8 mouse cellular contexts compared by ENCODE assay signal in genomic region chr6:71908481-71909381, GRCm38 (mm10). TPM values are rescaled to one million over a fixed set of nuclear protein-coding genes. Genes with fewer than 3 reads are reported as not detected.
DNase-seq lines count a peak whose midpoint lies in the region; ATAC-seq and TF ChIP-seq lines count a peak whose summit lies in the region.

Gene Ptcd3, minus strand, starts transcription at chr6:71908750.
Gene Polr1a, plus strand, starts transcription at chr6:71909053.

- H3K4me1 ChIP-seq in E14TG2a.4 (replicated peaks; ENCODE audit: low read depth, low read length), result peaks cover 60% of the 10 kb centered on the region
- peaks cover 17% of the 10 kb centered on the region for H3K4me1 ChIP-seq in forebrain, embryonic 12.5 days
- H3K4me1 ChIP-seq in heart, postnatal 0 days (ENCODE audit: control insufficient read depth, insufficient read depth), result peaks cover 27% of the 10 kb centered on the region
- peaks cover 25% of the 10 kb centered on the region for H3K4me1 ChIP-seq in liver, embryonic 16.5 days (ENCODE audit: control insufficient read depth, low read depth, low read length)
- peaks cover 27% of the 10 kb centered on the region for H3K4me1 ChIP-seq in neural tube, embryonic 13.5 days (replicated peaks)
- peaks cover 5% of the 10 kb centered on the region for H3K4me1 ChIP-seq in testis, adult 2 months (ENCODE audit: control insufficient read depth, insufficient read depth, low read length)

- peak; percentile 91 for DNase-seq in c-Kit-positive CD71-positive TER-119-positive erythroid progenitor cells, embryonic 14.5 days (ENCODE audit: low spot score)
- peak; percentile 95 for DNase-seq in heart, postnatal 0 days (ENCODE audit: low spot score)
- peak; percentile 96 to 97 for DNase-seq in kidney, postnatal 4 days

- peaks cover 68% of the 10 kb centered on the region for H3K36me3 ChIP-seq in E14TG2a.4 (ENCODE audit: insufficient read depth, low read length)
- H3K36me3 ChIP-seq in forebrain, embryonic 12.5 days (replicated peaks), result peaks cover 23% of the 10 kb centered on the region
- H3K36me3 ChIP-seq in heart, postnatal 0 days (replicated peaks; ENCODE audit: control insufficient read depth, insufficient read depth, low read length), result peaks cover 24% of the 10 kb centered on the region
- H3K36me3 ChIP-seq in liver, embryonic 16.5 days (ENCODE audit: control insufficient read depth, insufficient read depth), result peaks cover 2% of the 10 kb centered on the region; the same call in 1 of the 2 replicates
- peaks cover 32% of the 10 kb centered on the region for H3K36me3 ChIP-seq in neural tube, embryonic 13.5 days
- no peaks in the 10 kb centered on the region; the same call in 1 of the 2 replicates for H3K36me3 ChIP-seq in testis, adult 2 months (ENCODE audit: control insufficient read depth, insufficient read depth, low read length)

- peak within 1 kb of the TSS; percentile 93 for H3K4me3 ChIP-seq in E14TG2a.4 (replicated peaks; ENCODE audit: low read length)
- H3K4me3 ChIP-seq in forebrain, embryonic 12.5 days (replicated peaks), result peak within 1 kb of the TSS; percentile 78
- H3K4me3 ChIP-seq in heart, postnatal 0 days (ENCODE audit: low read depth, low read length), result peak within 1 kb of the TSS; percentile 81
- H3K4me3 ChIP-seq in liver, embryonic 16.5 days (ENCODE audit: low read depth, low read length), result peak within 1 kb of the TSS; percentile 80
- H3K4me3 ChIP-seq in neural tube, embryonic 13.5 days, result peak within 1 kb of the TSS; percentile 71
- peak within 1 kb of the TSS; percentile 98 for H3K4me3 ChIP-seq in testis, adult 2 months (ENCODE audit: control insufficient read depth, low read depth, low read length)

- peak; percentile 88 for TF ChIP-seq POLR2A in testis, adult 2 months (IDR thresholded peaks at IDR 0.05; ENCODE audit: control insufficient read depth, low read depth, low read length)

- peak; percentile 75; the same call in 1 of the 2 replicates for TF ChIP-seq EP300 in heart, postnatal 0 days (IDR thresholded peaks at IDR 0.05; ENCODE audit: low read depth)

- under 1% methylated on average over 58 of the region's 58 CpGs for WGBS in forebrain, embryonic 12.5 days
- under 1% methylated on average over 58 of the region's 58 CpGs for WGBS in heart, postnatal 0 days
- WGBS in liver, embryonic 16.5 days (ENCODE audit: insufficient replicate concordance), result under 1% methylated on average over 58 of the region's 58 CpGs
- WGBS in neural tube, embryonic 13.5 days, result under 1% methylated on average over 58 of the region's 58 CpGs

- H3K9ac ChIP-seq in forebrain, embryonic 12.5 days, result peak within 1 kb of the TSS; percentile 75
- H3K9ac ChIP-seq in heart, postnatal 0 days (replicated peaks; ENCODE audit: low read depth, low read length), result peak within 1 kb of the TSS; percentile 76
- H3K9ac ChIP-seq in liver, embryonic 16.5 days (ENCODE audit: low read depth, low read length), result peak within 1 kb of the TSS; percentile 73
- peak within 1 kb of the TSS; percentile 75 for H3K9ac ChIP-seq in neural tube, embryonic 13.5 days

- H3K4me2 ChIP-seq in forebrain, embryonic 12.5 days, result peak within 1 kb of the TSS; percentile 71
- peak within 1 kb of the TSS; percentile 77 for H3K4me2 ChIP-seq in heart, postnatal 0 days (ENCODE audit: low read depth, low read length)
- peak within 1 kb of the TSS; percentile 67 for H3K4me2 ChIP-seq in liver, embryonic 16.5 days (ENCODE audit: low read depth, low read length)
- H3K4me2 ChIP-seq in neural tube, embryonic 13.5 days, result peak within 1 kb of the TSS; percentile 90

- no peak for TF ChIP-seq CTCF in E14TG2a.4 (conservative IDR thresholded peaks at IDR 0.05; ENCODE audit: low read length)
- TF ChIP-seq CTCF in heart, postnatal 0 days (IDR thresholded peaks at IDR 0.05; ENCODE audit: low read depth), result no peak
- 0 out of 2 replicates have a peak, but pooled peaks have one; percentile 10 for TF ChIP-seq CTCF in testis, adult 2 months (IDR thresholded peaks at IDR 0.05; ENCODE audit: control insufficient read depth, insufficient read depth, insufficient replicate concordance, low read depth, low read length)

- peak; percentile 92 for ATAC-seq in forebrain, embryonic 12.5 days (ENCODE audit: low FRiP score)
- peak; percentile 87 for ATAC-seq in heart, postnatal 0 days (ENCODE audit: insufficient read depth, low read depth)
- ATAC-seq in liver, embryonic 16.5 days (ENCODE audit: low read depth), result peak; percentile 74
- ATAC-seq in neural tube, embryonic 13.5 days (ENCODE audit: low read depth), result peak; percentile 94

- H3K27me3 ChIP-seq in E14TG2a.4 (ENCODE audit: insufficient read depth, low read length), result no peaks in the 10 kb centered on the region
- H3K27me3 ChIP-seq in forebrain, embryonic 12.5 days, result no peaks in the 10 kb centered on the region
- H3K27me3 ChIP-seq in heart, postnatal 0 days (ENCODE audit: control insufficient read depth, insufficient read depth, low read length), result no peaks in the 10 kb centered on the region
- H3K27me3 ChIP-seq in liver, embryonic 16.5 days (ENCODE audit: control insufficient read depth, insufficient read depth, low read depth, low read length), result no peaks in the 10 kb centered on the region
- no peaks in the 10 kb centered on the region for H3K27me3 ChIP-seq in neural tube, embryonic 13.5 days
- no peaks in the 10 kb centered on the region for H3K27me3 ChIP-seq in testis, adult 2 months (ENCODE audit: control insufficient read depth, insufficient read depth, low read length)

- peak within 1 kb of the TSS; percentile 63 for H3K27ac ChIP-seq in forebrain, embryonic 12.5 days
- peak within 1 kb of the TSS; percentile 50 for H3K27ac ChIP-seq in heart, postnatal 0 days (ENCODE audit: low read depth)
- peak within 1 kb of the TSS; percentile 74 for H3K27ac ChIP-seq in liver, embryonic 16.5 days (ENCODE audit: low read length)
- H3K27ac ChIP-seq in neural tube, embryonic 13.5 days (replicated peaks), result peak within 1 kb of the TSS; percentile 61
- peak within 1 kb of the TSS; percentile 96 for H3K27ac ChIP-seq in testis, adult 2 months (ENCODE audit: control insufficient read depth, insufficient read depth, low read depth, low read length)

- no peaks in the 10 kb centered on the region for H3K9me3 ChIP-seq in E14TG2a.4 (ENCODE audit: low read length)
- no peaks in the 10 kb centered on the region for H3K9me3 ChIP-seq in forebrain, embryonic 12.5 days
- no peaks in the 10 kb centered on the region for H3K9me3 ChIP-seq in heart, postnatal 0 days (replicated peaks; ENCODE audit: control insufficient read depth, low read length)
- no peaks in the 10 kb centered on the region for H3K9me3 ChIP-seq in liver, embryonic 16.5 days (replicated peaks; ENCODE audit: control insufficient read depth, low read length)
- no peaks in the 10 kb centered on the region for H3K9me3 ChIP-seq in neural tube, embryonic 13.5 days

RNA-seq across cellular contexts. Expression of gene Ptcd3, which starts in this region (rescaled TPM):
- polyA plus RNA-seq in forebrain, embryonic 12.5 days (2016; fragmentation: Nextera tagmentation; extraction: Ambion mirVana), result 120 and 126 TPM in 2 replicates
- 70.0 and 95.6 TPM in 2 replicates for total RNA-seq in heart, postnatal 0 days (2014; rRNA removed; ENCODE audit: low replicate concordance)
- polyA plus RNA-seq in heart, postnatal 0 days (2015; fragmentation: Nextera tagmentation; extraction: Ambion mirVana), result 78.4 and 84.8 TPM in 2 replicates
- polyA plus RNA-seq in liver, embryonic 16.5 days (2015; fragmentation: Nextera tagmentation; extraction: Ambion mirVana), result 47.5 and 50.9 TPM in 2 replicates
- 81.9 and 84.4 TPM in 2 replicates for polyA plus RNA-seq in neural tube, embryonic 13.5 days (2015; fragmentation: Nextera tagmentation; extraction: Ambion mirVana)
- polyA plus RNA-seq in testis, adult 2 months (2012; rRNA removed), result 14.3 and 17.5 TPM in 2 replicates

RNA-seq across cellular contexts. Expression of gene Polr1a, which starts in this region (rescaled TPM):
- 33.3 and 40.5 TPM in 2 replicates for polyA plus RNA-seq in forebrain, embryonic 12.5 days (2016; fragmentation: Nextera tagmentation; extraction: Ambion mirVana)
- total RNA-seq in heart, postnatal 0 days (2014; rRNA removed; ENCODE audit: low replicate concordance), result 26.2 and 32.0 TPM in 2 replicates
- 15.3 and 17.8 TPM in 2 replicates for polyA plus RNA-seq in heart, postnatal 0 days (2015; fragmentation: Nextera tagmentation; extraction: Ambion mirVana)
- polyA plus RNA-seq in liver, embryonic 16.5 days (2015; fragmentation: Nextera tagmentation; extraction: Ambion mirVana), result 13.8 and 14.3 TPM in 2 replicates
- 18.5 and 19.4 TPM in 2 replicates for polyA plus RNA-seq in neural tube, embryonic 13.5 days (2015; fragmentation: Nextera tagmentation; extraction: Ambion mirVana)
- 15.0 and 15.9 TPM in 2 replicates for polyA plus RNA-seq in testis, adult 2 months (2012; rRNA removed)

Comparison
In these comparisons a context has a peak if more than half of its experiments do, and no peak if none do; other contexts are left out.
1. Peak in every context shown above with its lines: DNase-seq, ATAC-seq, H3K4me3 ChIP-seq and H3K27ac ChIP-seq.